Mouse (Mus musculus) hindbrain, embryonic 12.5 days (tissue): ENCODE measurements at regions not wholly inside any gene's neighbourhood (a gene's known extent, or its start where the extent isn't known, plus 50 kb on each side); places are given as distances from the start of the nearest gene placed in this dataset.

Experiments
- ATAC-seq: fragments of 200-750 bp; cut with Nextera tagmentation; 2 replicates; pipeline ENCODE4 v1.8.0; 2017; ENCODE audit warnings: moderate TSS enrichment; ENCODE audit not compliant: low FRiP score
- H3K27ac ChIP-seq: fragments of 300-500 bp; sonication (generic); 2 replicates; pipeline ENCODE4 v1.5.1; 2016; ENCODE audit warnings: mild to moderate bottlenecking
- H3K27me3 ChIP-seq: fragments of 300-500 bp; sonication (generic); 2 replicates; pipeline ENCODE4 v1.6.1; 2016; ENCODE audit warnings: mild to moderate bottlenecking
- H3K36me3 ChIP-seq: fragments of 300-500 bp; sonication (generic); 2 replicates; pipeline ENCODE4 v1.6.1; 2016; ENCODE audit warnings: mild to moderate bottlenecking
- H3K4me1 ChIP-seq: fragments of 300-500 bp; sonication (generic); 2 replicates; pipeline ENCODE4 v1.6.1; 2016
- H3K4me2 ChIP-seq: fragments of 300-500 bp; sonication (generic); replicated peaks from 2 replicates; pipeline ENCODE4 v1.6.1; 2016; ENCODE audit warnings: mild to moderate bottlenecking
- H3K4me3 ChIP-seq: fragments of 300-500 bp; sonication (generic); 2 replicates; pipeline ENCODE4 v1.5.1; 2016; ENCODE audit warnings: mild to moderate bottlenecking
- H3K9ac ChIP-seq: fragments of 300-500 bp; sonication (generic); 2 replicates; pipeline ENCODE4 v1.6.1; 2016; ENCODE audit warnings: mild to moderate bottlenecking, moderate library complexity
- H3K9me3 ChIP-seq: fragments of 300-500 bp; sonication (generic); replicated peaks from 2 replicates; pipeline ENCODE4 v1.6.1; 2016; ENCODE audit warnings: mild to moderate bottlenecking
- WGBS: fragments of 180-500 bp; shearing (Covaris S2); methylation state at CpG from one replicate; pipeline ENCODE4 v1.1.7; 2016; 5-methylcytosine and 5-hydroxymethylcytosine counted together

GRCm38 (mm10) chr1:154255971-154256370, 55.0 kb downstream of the Zfp648 start:
- ATAC-seq, result no peak
- Histone ChIP-seq H3K9ac (no peak overlapping the region), H3K36me3 (no peaks in the 10 kb centered on the region), H3K27me3 (no peaks in the 10 kb centered on the region), H3K9me3 (no peaks in the 10 kb centered on the region), H3K4me1 (0 out of 2 replicates have a peak, but pooled peaks cover 4% of the 10 kb centered on the region), H3K27ac (no peak overlapping the region), H3K4me3 (no peak overlapping the region), H3K4me2 (no peak overlapping the region)
- WGBS, result 79% methylated on average over 1 of the region's 1 CpGs

GRCm38 (mm10) chr1:154256811-154257210, 55.8 kb downstream of the Zfp648 start:
- ATAC-seq, result no peak
- Histone ChIP-seq H3K36me3 (no peaks in the 10 kb centered on the region), H3K4me2 (0 out of 2 replicates have a peak overlapping the region, but pooled peaks have one; percentile 8), H3K4me3 (no peak overlapping the region), H3K9me3 (no peaks in the 10 kb centered on the region), H3K27me3 (no peaks in the 10 kb centered on the region), H3K4me1 (0 out of 2 replicates have a peak, but pooled peaks cover 4% of the 10 kb centered on the region), H3K27ac (no peak overlapping the region), H3K9ac (no peak overlapping the region)
- WGBS, result 56% methylated on average over 15 of the region's 15 CpGs

- H3K9ac ChIP-seq, result no peak overlapping the region
- ATAC-seq, result no peak
- WGBS, result 68% methylated on average over 3 of the region's 3 CpGs
Observed at GRCm38 (mm10) chr1:154258511-154258910, 57.5 kb downstream of the Zfp648 start.

DNA sequence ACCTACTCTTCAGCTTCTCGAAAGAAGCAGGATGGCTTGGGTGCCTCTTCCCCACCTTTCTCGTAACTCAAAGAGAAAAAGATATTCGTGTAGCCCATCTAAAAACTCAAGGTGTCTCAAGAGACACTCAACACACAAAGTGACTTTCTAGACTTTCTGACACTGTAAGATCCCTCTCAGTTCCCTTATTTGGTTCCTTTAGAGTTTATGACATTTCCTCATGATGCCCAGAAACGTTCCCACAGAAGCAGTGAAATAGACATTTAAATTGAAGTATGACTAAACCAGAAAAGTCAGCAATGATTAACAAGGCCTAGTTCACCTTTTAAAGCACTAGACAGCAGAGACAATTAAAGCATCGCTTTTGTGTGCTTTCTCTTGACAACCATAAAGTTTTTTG, 59.4 kb downstream of the Zfp648 start:
- WGBS, result 84% methylated on average over 5 of the region's 5 CpGs
- H3K4me3 ChIP-seq, result no peak overlapping the region
- H3K4me1 ChIP-seq, result 0 out of 2 replicates have a peak, but pooled peaks cover 4% of the 10 kb centered on the region
- H3K4me2 ChIP-seq, result no peak overlapping the region
- no peaks in the 10 kb centered on the region for H3K36me3 ChIP-seq
- ATAC-seq, result no peak
- H3K9me3 ChIP-seq, result no peaks in the 10 kb centered on the region
- no peak overlapping the region for H3K9ac ChIP-seq
- H3K27me3 ChIP-seq, result no peaks in the 10 kb centered on the region
- no peak overlapping the region for H3K27ac ChIP-seq

More at GRCm38 (mm10) chr1:154258511-154258910, 57.5 kb downstream of the Zfp648 start:
- Histone ChIP-seq H3K27ac (no peak overlapping the region), H3K4me2 (no peak overlapping the region), H3K27me3 (no peaks in the 10 kb centered on the region), H3K9me3 (no peaks in the 10 kb centered on the region), H3K36me3 (no peaks in the 10 kb centered on the region), H3K4me3 (no peak overlapping the region), H3K4me1 (0 out of 2 replicates have a peak, but pooled peaks cover 4% of the 10 kb centered on the region)

DNA sequence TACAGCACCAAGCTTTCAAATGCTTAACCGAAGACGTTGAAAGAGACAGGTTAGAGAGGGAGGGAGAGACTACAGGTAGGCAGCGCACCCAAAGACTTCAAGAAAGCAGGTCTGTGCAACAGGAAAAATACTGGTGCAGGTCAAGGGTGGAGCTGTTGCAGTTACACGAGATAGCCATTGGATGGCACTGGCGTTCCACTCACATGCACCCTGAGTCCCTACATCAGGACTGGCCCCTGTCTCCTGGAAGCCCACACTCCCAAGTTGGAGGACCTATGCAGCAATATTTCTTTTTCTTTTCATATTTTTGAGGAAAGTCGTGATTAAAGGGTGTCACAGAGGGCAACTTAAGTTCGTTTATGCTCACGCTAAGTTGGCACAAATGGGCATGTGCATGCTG, 80.5 kb downstream of the Zfp648 start:
- no peak overlapping the region for H3K4me3 ChIP-seq
- H3K9me3 ChIP-seq, result no peaks in the 10 kb centered on the region
- H3K4me2 ChIP-seq, result no peak overlapping the region
- 20% methylated on average over 8 of the region's 8 CpGs for WGBS
- no peak overlapping the region for H3K27ac ChIP-seq
- ATAC-seq, result peak; percentile 63; the same call in 1 of the 2 replicates
- no peaks in the 10 kb centered on the region for H3K27me3 ChIP-seq
- H3K9ac ChIP-seq, result no peak overlapping the region
- H3K4me1 ChIP-seq, result no peaks in the 10 kb centered on the region
- H3K36me3 ChIP-seq, result no peaks in the 10 kb centered on the region

DNA sequence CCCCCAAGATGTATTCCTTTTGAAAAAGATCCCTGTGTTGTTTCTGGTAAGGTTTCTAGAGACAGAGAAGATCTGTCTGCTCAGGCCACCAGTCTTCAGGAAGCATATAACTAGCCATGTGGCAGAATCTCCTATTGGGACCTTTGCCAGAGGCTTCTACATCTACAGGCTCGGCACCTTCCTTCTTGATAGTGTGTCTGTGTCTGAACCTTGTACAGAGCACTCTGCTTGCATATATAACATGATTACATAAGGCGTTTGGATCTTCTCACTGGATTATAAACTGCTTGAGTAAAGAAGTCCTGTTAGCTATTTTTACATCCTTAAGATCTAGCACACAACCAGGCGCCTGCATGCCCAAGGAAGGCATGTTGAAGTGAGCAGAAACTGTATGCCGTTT, 85.1 kb downstream of the Zfp648 start:
- Histone ChIP-seq H3K27ac (no peak overlapping the region), H3K4me3 (no peak overlapping the region), H3K4me1 (no peaks in the 10 kb centered on the region), H3K9me3 (no peaks in the 10 kb centered on the region), H3K36me3 (no peaks in the 10 kb centered on the region), H3K4me2 (no peak overlapping the region), H3K27me3 (no peaks in the 10 kb centered on the region), H3K9ac (no peak overlapping the region)
- 81% methylated on average over 4 of the region's 4 CpGs for WGBS
- no peak for ATAC-seq

- WGBS, result 65% methylated on average over 4 of the region's 4 CpGs
- ATAC-seq, result no peak
- Histone ChIP-seq H3K4me1 (no peaks in the 10 kb centered on the region), H3K4me3 (no peak overlapping the region), H3K27me3 (no peaks in the 10 kb centered on the region), H3K9me3 (no peaks in the 10 kb centered on the region), H3K36me3 (no peaks in the 10 kb centered on the region), H3K4me2 (no peak overlapping the region), H3K27ac (no peak overlapping the region), H3K9ac (no peak overlapping the region)
Observed at GRCm38 (mm10) chr1:154292729-154293128, 91.7 kb downstream of the Zfp648 start.

DNA sequence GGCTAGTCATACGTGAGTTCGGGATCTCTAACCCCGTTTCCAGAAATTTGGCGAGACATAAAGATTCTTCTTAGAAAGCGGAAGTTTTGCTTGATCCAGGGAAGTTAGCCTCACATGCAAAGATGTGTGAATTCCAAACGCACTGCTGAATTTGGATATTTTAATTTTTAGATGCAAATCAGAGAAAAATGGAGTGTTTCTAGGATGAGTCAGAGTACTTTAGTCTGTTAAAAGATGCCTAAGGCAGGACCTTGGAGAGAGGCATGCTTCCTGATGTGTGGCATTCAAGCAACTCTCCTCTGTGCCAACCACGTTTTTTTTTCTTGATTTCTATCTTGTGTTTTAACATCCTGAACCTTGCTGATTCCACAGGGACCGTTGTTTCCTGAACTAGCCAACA, 95.1 kb downstream of the Zfp648 start:
- H3K9ac ChIP-seq, result no peak overlapping the region
- no peak for ATAC-seq
- no peaks in the 10 kb centered on the region for H3K4me1 ChIP-seq
- no peak overlapping the region for H3K27ac ChIP-seq
- H3K36me3 ChIP-seq, result no peaks in the 10 kb centered on the region
- no peaks in the 10 kb centered on the region for H3K9me3 ChIP-seq
- H3K4me3 ChIP-seq, result no peak overlapping the region
- H3K27me3 ChIP-seq, result no peaks in the 10 kb centered on the region
- no peak overlapping the region for H3K4me2 ChIP-seq
- WGBS, result 87% methylated on average over 8 of the region's 8 CpGs

DNA sequence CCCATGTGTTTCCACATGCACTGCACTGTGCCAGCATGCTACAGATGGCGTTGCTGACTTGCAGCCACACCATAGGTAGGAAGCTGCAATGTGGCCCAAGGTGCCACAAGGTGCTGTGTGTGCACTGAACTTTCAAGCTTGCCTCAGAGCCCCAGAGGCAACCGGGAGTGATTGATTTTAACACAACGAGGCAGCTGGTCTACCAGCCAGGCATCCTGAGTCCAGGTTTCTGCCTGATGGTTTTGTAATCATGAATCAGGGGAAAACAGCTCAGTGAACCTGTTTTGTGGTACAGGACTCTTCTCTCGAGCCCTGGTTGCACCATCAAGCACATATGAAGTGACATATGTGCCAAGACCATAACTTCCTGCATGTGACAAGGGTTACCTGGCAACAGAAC, 98.9 kb downstream of the Zfp648 start:
- Histone ChIP-seq H3K27ac (no peak overlapping the region), H3K4me2 (no peak overlapping the region), H3K4me3 (no peak overlapping the region), H3K36me3 (no peaks in the 10 kb centered on the region), H3K4me1 (no peaks in the 10 kb centered on the region), H3K9me3 (no peaks in the 10 kb centered on the region), H3K9ac (no peak overlapping the region), H3K27me3 (no peaks in the 10 kb centered on the region)
- 80% methylated on average over 4 of the region's 4 CpGs for WGBS
- ATAC-seq, result no peak

GRCm38 (mm10) chr1:154309650-154310049, 108.7 kb downstream of the Zfp648 start:
- Histone ChIP-seq H3K9ac (no peak overlapping the region), H3K4me2 (no peak overlapping the region), H3K4me1 (no peaks in the 10 kb centered on the region), H3K9me3 (no peaks in the 10 kb centered on the region), H3K4me3 (no peak overlapping the region), H3K27me3 (no peaks in the 10 kb centered on the region), H3K27ac (no peak overlapping the region), H3K36me3 (no peaks in the 10 kb centered on the region)
- no peak for ATAC-seq
- 67% methylated on average over 2 of the region's 2 CpGs for WGBS
